Mouse (Mus musculus) MEL-GATA-1-ER (cell line): ENCODE data around the gene Iqgap2.

Source experiments
- DNase-seq: peaks from one replicate; pipeline ENCODE4 v3.0.0-alpha.2; 2012; ENCODE audit warnings: low read depth; ENCODE audit errors: extremely low read depth

Gene Iqgap2

GRCm38 (mm10) chr13:95587628-95588027 is 304.1 kb downstream of the Iqgap2 start:
- DNase-seq: no peak

DNA sequence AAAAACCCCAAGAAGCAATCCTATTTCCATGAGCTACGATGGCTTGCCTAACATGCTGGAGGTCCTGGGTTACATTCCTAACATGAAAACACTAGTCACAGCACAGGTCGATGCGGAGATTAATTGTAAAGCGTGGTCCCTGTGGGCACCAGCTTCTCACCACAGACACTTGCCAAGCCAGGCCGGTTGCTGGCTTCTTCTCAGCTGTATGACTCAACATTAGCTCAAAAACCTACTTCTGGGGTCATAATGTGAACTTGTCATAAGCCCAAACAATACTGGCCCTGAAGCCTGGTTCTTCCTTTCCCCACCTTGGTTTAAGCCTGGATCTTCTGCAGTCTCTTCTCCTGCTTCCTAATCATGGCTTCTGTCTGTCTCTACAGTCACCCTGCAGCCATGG is 306.8 kb downstream of the Iqgap2 start:
- DNase-seq: no peak

- no peak for DNase-seq
Measured at GRCm38 (mm10) chr13:95583237-95584189, 308.2 kb downstream of the Iqgap2 start.

- no peak for DNase-seq
Measured at GRCm38 (mm10) chr13:95581850-95582249, 309.9 kb downstream of the Iqgap2 start.

DNA sequence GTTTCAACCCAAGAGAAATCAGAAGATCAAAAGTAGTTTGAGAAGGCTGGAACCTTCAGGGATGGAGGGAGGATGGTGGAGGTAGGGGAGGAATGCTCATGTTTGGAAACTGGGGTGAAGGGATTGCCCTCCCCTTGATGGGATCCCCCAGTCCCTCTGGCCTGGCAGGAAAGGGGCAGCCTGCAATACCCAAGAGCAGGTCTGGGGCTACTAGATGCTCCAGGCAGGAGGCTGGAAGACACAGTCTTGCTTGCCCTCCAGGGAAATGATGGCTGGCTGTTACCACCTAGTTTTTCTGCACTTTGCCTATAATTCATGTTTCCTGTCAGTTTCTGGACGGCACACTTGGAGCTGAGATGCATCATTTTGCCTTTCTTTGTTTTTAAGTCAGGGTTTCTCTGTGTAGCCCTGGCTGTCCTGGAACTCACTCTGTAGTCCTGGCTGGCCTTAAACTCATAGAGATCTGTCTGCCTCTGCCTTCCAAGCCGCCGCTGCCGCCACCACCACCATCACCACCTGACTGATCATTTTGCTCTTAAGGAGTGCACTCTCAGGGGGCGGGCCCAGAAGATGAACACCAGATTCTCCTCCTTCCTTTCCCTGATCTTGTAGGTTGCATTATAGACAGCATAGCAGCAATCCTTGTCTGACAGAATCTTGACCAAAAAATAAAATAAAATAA is 313.6 kb downstream of the Iqgap2 start:
- DNase-seq: no peak
